Mouse (Mus musculus) limb, embryonic 14.5 days (tissue): ENCODE measurements around the gene Wdr48. TPM values are rescaled to one million over a fixed set of nuclear protein-coding genes. Genes with fewer than 3 reads are reported as not detected.
A peak's percentile ranks its signal among the peaks of the same experiment; 100 is the strongest.

Experiments used
- ATAC-seq: fragments of 200-750 bp; cut with Nextera tagmentation; 2 replicates; pipeline ENCODE4 v1.8.0; 2017; ENCODE audit warnings: low read depth, moderate number of reproducible peaks, moderate TSS enrichment; ENCODE audit not compliant: low FRiP score
- DNase-seq: peaks from one replicate; pipeline ENCODE4 v3.0.0-alpha.2; 2015; ENCODE audit warnings: low spot score
- H3K27ac ChIP-seq: fragments of 300-500 bp; sonication (generic); replicated peaks from 2 replicates; pipeline ENCODE4 v1.5.1; 2014; ENCODE audit warnings: low read depth, mild to moderate bottlenecking, low read length, moderate library complexity, mixed read lengths
- H3K27me3 ChIP-seq: fragments of 300-500 bp; sonication (generic); 2 replicates; pipeline ENCODE4 v1.6.1; 2014; ENCODE audit warnings: low read length, mixed read lengths; ENCODE audit not compliant: control insufficient read depth, insufficient read depth
- H3K36me3 ChIP-seq: fragments of 300-500 bp; sonication (generic); 2 replicates; pipeline ENCODE4 v1.6.1; 2014; ENCODE audit warnings: mild to moderate bottlenecking, low read length, moderate library complexity, mixed read lengths; ENCODE audit not compliant: control insufficient read depth, insufficient read depth
- H3K4me1 ChIP-seq: fragments of 300-500 bp; sonication (generic); 2 replicates; pipeline ENCODE4 v1.6.1; 2014; ENCODE audit warnings: antibody characterized with exemption, low read length, mixed read lengths; ENCODE audit not compliant: control insufficient read depth, insufficient read depth
- H3K4me2 ChIP-seq: fragments of 300-500 bp; sonication (generic); replicated peaks from 2 replicates; pipeline ENCODE4 v1.6.1; 2014; ENCODE audit warnings: low read depth, mild to moderate bottlenecking, low read length, moderate library complexity; ENCODE audit not compliant: severe bottlenecking
- H3K4me3 ChIP-seq: fragments of 300-500 bp; sonication (generic); replicated peaks from 2 replicates; pipeline ENCODE4 v1.5.1; 2014; ENCODE audit warnings: low read length
- H3K9ac ChIP-seq: fragments of 300-500 bp; sonication (generic); 2 replicates; pipeline ENCODE4 v1.6.1; 2014; ENCODE audit warnings: mild to moderate bottlenecking, low read depth, low read length, moderate library complexity; ENCODE audit not compliant: severe bottlenecking
- H3K9me3 ChIP-seq: fragments of 300-500 bp; sonication (generic); 2 replicates; pipeline ENCODE4 v1.6.1; 2016; ENCODE audit warnings: low read length; ENCODE audit not compliant: control insufficient read depth
- POLR2A ChIP-seq: fragments of 200-500 bp; IDR thresholded peaks from 2 replicates; pipeline ENCODE4 v1.8.0; 2012; ENCODE audit warnings: inconsistent platforms, mild to moderate bottlenecking, moderate library complexity, borderline replicate concordance; ENCODE audit not compliant: insufficient read depth, insufficient read length; ENCODE audit errors: extremely low read depth
- WGBS: fragments of 180-500 bp; shearing (Covaris S2); extraction: QIAGEN DNeasy Blood & Tissue Kit; methylation state at CpG from one replicate; pipeline ENCODE4 v1.1.7; 2014; 5-methylcytosine and 5-hydroxymethylcytosine counted together
- polyA plus RNA-seq, 2 experiments: library from polyadenylated mRNA; depleted of rRNA in 1 of 2; stranded (reverse) in 1 of 2; unstranded in 1 of 2; fragments of >200 nt; fragmentation: Nextera tagmentation in 1 of 2; extraction: Ambion mirVana in 1 of 2; gene quantifications; 2 replicates each; pipeline versions ENCODE4 v1.2.1 to v1.2.3; 2012 to 2014

Wdr48 gene
- polyA plus RNA-seq, 2 experiments: 50.5 to 62.9 TPM

- peak within 1 kb of the TSS; percentile 73 for H3K9ac ChIP-seq
- H3K4me3 ChIP-seq: peak within 1 kb of the TSS; percentile 71
- peak within 1 kb of the TSS; percentile 52 for H3K27ac ChIP-seq
- TF ChIP-seq POLR2A: peak; percentile 85; the same call in 1 of the 2 replicates
- peaks cover 22% of the 10 kb centered on the region; the same call in 1 of the 2 replicates for H3K4me1 ChIP-seq
- peak; percentile 97 for ATAC-seq
- H3K27me3 ChIP-seq: no peaks in the 10 kb centered on the region
- peak; percentile 95 for DNase-seq
- H3K36me3 ChIP-seq: peaks cover 8% of the 10 kb centered on the region
- H3K9me3 ChIP-seq: no peaks in the 10 kb centered on the region
- WGBS: 3% methylated on average over 38 of the region's 40 CpGs
- peak within 1 kb of the TSS; percentile 76 for H3K4me2 ChIP-seq
These were observed 42.5 kb downstream of the Wdr48 start, which contains the start of the genes Gorasp1 and Ttc21a for GRCm38 (mm10) chr9:119937005-119937773. Gene Gorasp1, minus strand, starts transcription at chr9:119937565. Gene Ttc21a, plus strand, starts transcription at chr9:119937606.

- Histone ChIP-seq H3K9me3 (no peaks in the 10 kb centered on the region), H3K36me3 (no peaks in the 10 kb centered on the region), H3K27ac (no peak overlapping the region), H3K4me3 (no peak overlapping the region), H3K4me1 (peaks cover 22% of the 10 kb centered on the region; the same call in 1 of the 2 replicates), H3K27me3 (no peaks in the 10 kb centered on the region), H3K9ac (no peak overlapping the region), H3K4me2 (no peak overlapping the region)
- DNase-seq: no peak
- 69% methylated on average over 4 of the region's 4 CpGs for WGBS
- no peak for TF ChIP-seq POLR2A
- no peak for ATAC-seq
These were observed 43.8 kb downstream of the Wdr48 start for GRCm38 (mm10) chr9:119938496-119938895.

GRCm38 (mm10) chr9:119939646-119940045 lies 45.0 kb downstream of the Wdr48 start:
- no peak for ATAC-seq
- H3K9ac ChIP-seq: no peak overlapping the region
- no peak overlapping the region for H3K27ac ChIP-seq
- H3K4me2 ChIP-seq: no peak overlapping the region
- peaks cover 22% of the 10 kb centered on the region; the same call in 1 of the 2 replicates for H3K4me1 ChIP-seq
- TF ChIP-seq POLR2A: no peak
- H3K9me3 ChIP-seq: no peaks in the 10 kb centered on the region
- DNase-seq: no peak
- H3K36me3 ChIP-seq: no peaks in the 10 kb centered on the region
- no peak overlapping the region for H3K4me3 ChIP-seq
- 30% methylated on average over 10 of the region's 10 CpGs for WGBS
- no peaks in the 10 kb centered on the region for H3K27me3 ChIP-seq

GRCm38 (mm10) chr9:119941407-119941806 lies 46.7 kb downstream of the Wdr48 start:
- no peak overlapping the region for H3K9ac ChIP-seq
- ATAC-seq (0 out of 2 replicates have a peak, but pooled peaks have one; percentile 32), DNase-seq (peak; percentile 22)
- H3K36me3 ChIP-seq: no peaks in the 10 kb centered on the region
- no peaks in the 10 kb centered on the region for H3K27me3 ChIP-seq
- no peak overlapping the region for H3K4me3 ChIP-seq
- H3K9me3 ChIP-seq: no peaks in the 10 kb centered on the region
- peaks cover 19% of the 10 kb centered on the region; the same call in 1 of the 2 replicates for H3K4me1 ChIP-seq
- H3K27ac ChIP-seq: no peak overlapping the region
- WGBS: 71% methylated on average over 5 of the region's 5 CpGs
- TF ChIP-seq POLR2A: no peak
- no peak overlapping the region for H3K4me2 ChIP-seq

GRCm38 (mm10) chr9:119941861-119942260 lies 47.2 kb downstream of the Wdr48 start:
- 67% methylated on average over 14 of the region's 14 CpGs for WGBS
- TF ChIP-seq POLR2A: no peak
- Histone ChIP-seq H3K36me3 (no peaks in the 10 kb centered on the region), H3K9ac (no peak overlapping the region), H3K27ac (0 out of 2 replicates have a peak overlapping the region, but pooled peaks have one; percentile 1), H3K4me2 (no peak overlapping the region), H3K4me1 (peaks cover 17% of the 10 kb centered on the region; the same call in 1 of the 2 replicates), H3K27me3 (no peaks in the 10 kb centered on the region), H3K4me3 (no peak overlapping the region), H3K9me3 (no peaks in the 10 kb centered on the region)
- peak; percentile 18 for DNase-seq
- no peak for ATAC-seq
